Mouse (Mus musculus): ENCODE data around the gene Trpm3.

The Trpm3 gene

GRCm38 (mm10) chr19:22635635-22636034 lies 496.8 kb downstream of the Trpm3 start:
- DNase-seq (ENCODE audit: low spot score in 2 of 2), result no peak

- DNase-seq (ENCODE audit: low spot score in 2 of 2), result no peak
Measured at GRCm38 (mm10) chr19:22637786-22638185, 498.9 kb downstream of the Trpm3 start.

- no peak for DNase-seq (ENCODE audit: low spot score in 2 of 2)
Measured at GRCm38 (mm10) chr19:22638394-22638954, 499.6 kb downstream of the Trpm3 start.

GRCm38 (mm10) chr19:22642124-22642523 lies 503.3 kb downstream of the Trpm3 start:
- DNase-seq (ENCODE audit: low spot score in 2 of 2), result no peak

GRCm38 (mm10) chr19:22656466-22657215 lies 517.8 kb downstream of the Trpm3 start:
- DNase-seq (ENCODE audit: low spot score in 2 of 2), result no peak

GRCm38 (mm10) chr19:22657251-22657650 lies 518.4 kb downstream of the Trpm3 start:
- DNase-seq (ENCODE audit: low spot score in 2 of 2), result no peak

GRCm38 (mm10) chr19:22665401-22665800 lies 526.6 kb downstream of the Trpm3 start:
- no peak for DNase-seq (ENCODE audit: low spot score in 2 of 2)

- DNase-seq (ENCODE audit: low spot score in 2 of 2), result no peak
Measured at GRCm38 (mm10) chr19:22670222-22670621, 531.4 kb downstream of the Trpm3 start.

GRCm38 (mm10) chr19:22672892-22673291 lies 534.0 kb downstream of the Trpm3 start:
- DNase-seq (ENCODE audit: low spot score in 2 of 2), result no peak

GRCm38 (mm10) chr19:22676206-22676605 lies 537.4 kb downstream of the Trpm3 start:
- no peak for DNase-seq (ENCODE audit: low spot score in 2 of 2)

- DNase-seq (ENCODE audit: low spot score in 2 of 2), result no peak
Measured at GRCm38 (mm10) chr19:22682238-22682637, 543.4 kb downstream of the Trpm3 start.

GRCm38 (mm10) chr19:22691995-22692394 lies 553.1 kb downstream of the Trpm3 start:
- DNase-seq (ENCODE audit: low spot score in 2 of 2), result no peak

- DNase-seq (ENCODE audit: low spot score in 2 of 2), result no peak
Measured at GRCm38 (mm10) chr19:22692553-22692952, 553.7 kb downstream of the Trpm3 start.

GRCm38 (mm10) chr19:22692956-22693355 lies 554.1 kb downstream of the Trpm3 start:
- no peak for DNase-seq (ENCODE audit: low spot score in 2 of 2)

GRCm38 (mm10) chr19:22695423-22695822 lies 556.6 kb downstream of the Trpm3 start:
- DNase-seq (ENCODE audit: low spot score in 2 of 2), result no peak

- DNase-seq (ENCODE audit: low spot score in 2 of 2), result no peak
Measured at GRCm38 (mm10) chr19:22698737-22699136, 559.9 kb downstream of the Trpm3 start.

- no peak for DNase-seq (ENCODE audit: low spot score in 2 of 2)
Measured at GRCm38 (mm10) chr19:22700871-22701651, 562.2 kb downstream of the Trpm3 start.

GRCm38 (mm10) chr19:22703876-22704275 lies 565.0 kb downstream of the Trpm3 start:
- no peak for DNase-seq (ENCODE audit: low spot score in 2 of 2)

GRCm38 (mm10) chr19:22705414-22705813 lies 566.6 kb downstream of the Trpm3 start:
- DNase-seq (ENCODE audit: low spot score in 2 of 2), result no peak

GRCm38 (mm10) chr19:22719027-22719426 lies 580.2 kb downstream of the Trpm3 start:
- DNase-seq (ENCODE audit: low spot score in 2 of 2), result no peak

GRCm38 (mm10) chr19:22729846-22730245 lies 591.0 kb downstream of the Trpm3 start:
- DNase-seq (ENCODE audit: low spot score in 2 of 2), result no peak

GRCm38 (mm10) chr19:22730971-22731370 lies 592.1 kb downstream of the Trpm3 start:
- DNase-seq (ENCODE audit: low spot score in 2 of 2), result no peak

- no peak for DNase-seq (ENCODE audit: low spot score in 2 of 2)
Measured at GRCm38 (mm10) chr19:22736870-22737269, 598.0 kb downstream of the Trpm3 start.

All from urinary bladder, postnatal 4 days (tissue).